Mouse (Mus musculus) ovary, adult 18-20 months (tissue): Measurements from ENCODE around the gene Cdkl4.
"Not testable (repeated sequence)": the region's sequence is repeated elsewhere in the genome, so short reads cannot be mapped to it uniquely, and the experiment has no call there.

Experiments
- DNase-seq: peaks from one replicate; pipeline ENCODE4 v3.0.0; 2022; ENCODE audit warnings: low spot score, mixed read lengths

Gene Cdkl4

GRCm38 (mm10) chr17:80563762-80564610, 13.6 kb downstream of the Cdkl4 start:
- DNase-seq, result not testable (repeated sequence)

- DNase-seq, result no peak
Observed at GRCm38 (mm10) chr17:80562792-80563191, 14.8 kb downstream of the Cdkl4 start.

- peak; percentile 19 for DNase-seq
Observed at GRCm38 (mm10) chr17:80560669-80561401, 16.8 kb downstream of the Cdkl4 start.

- no peak for DNase-seq
Observed at GRCm38 (mm10) chr17:80559745-80560144, 17.9 kb downstream of the Cdkl4 start.

- DNase-seq, result no peak
Observed at GRCm38 (mm10) chr17:80559050-80559449, 18.6 kb downstream of the Cdkl4 start.

- no peak for DNase-seq
Observed at GRCm38 (mm10) chr17:80558583-80558982, 19.0 kb downstream of the Cdkl4 start.

GRCm38 (mm10) chr17:80557461-80557860, 20.2 kb downstream of the Cdkl4 start:
- no peak for DNase-seq

GRCm38 (mm10) chr17:80553318-80554270, 24.0 kb downstream of the Cdkl4 start:
- DNase-seq, result peak; percentile 53

GRCm38 (mm10) chr17:80552653-80553052, 25.0 kb downstream of the Cdkl4 start:
- no peak for DNase-seq

GRCm38 (mm10) chr17:80550981-80551380, 26.6 kb downstream of the Cdkl4 start:
- DNase-seq, result no peak

GRCm38 (mm10) chr17:80546846-80547245, 30.8 kb downstream of the Cdkl4 start:
- no peak for DNase-seq

GRCm38 (mm10) chr17:80546227-80546626, 31.4 kb downstream of the Cdkl4 start:
- no peak for DNase-seq

GRCm38 (mm10) chr17:80543646-80544045, 34.0 kb downstream of the Cdkl4 start:
- DNase-seq, result no peak

GRCm38 (mm10) chr17:80537136-80537535, 40.5 kb downstream of the Cdkl4 start:
- no peak for DNase-seq

- no peak for DNase-seq
Observed at GRCm38 (mm10) chr17:80535633-80536032, 42.0 kb downstream of the Cdkl4 start.

- DNase-seq, result not testable (repeated sequence)
Observed at GRCm38 (mm10) chr17:80531351-80531750, 46.3 kb downstream of the Cdkl4 start.

- DNase-seq, result no peak
Observed at GRCm38 (mm10) chr17:80523231-80523630, 54.4 kb downstream of the Cdkl4 start.

GRCm38 (mm10) chr17:80522229-80522556, 55.4 kb downstream of the Cdkl4 start:
- no peak for DNase-seq

- DNase-seq, result no peak
Observed at GRCm38 (mm10) chr17:80521521-80522228, 55.9 kb downstream of the Cdkl4 start.

- no peak for DNase-seq
Observed at GRCm38 (mm10) chr17:80520537-80520936, 57.1 kb downstream of the Cdkl4 start.

- no peak for DNase-seq
Observed at GRCm38 (mm10) chr17:80518811-80519210, 58.8 kb downstream of the Cdkl4 start.
